Mouse (Mus musculus) frontal cortex, adult 2 months (tissue): ENCODE measurements around the gene Ctdnep1. TPM values are rescaled to one million over a fixed set of nuclear protein-coding genes. Genes with fewer than 3 reads are reported as not detected.

Source experiments
- DNase-seq, 2 experiments: peaks; one replicate each; pipeline ENCODE4 v3.0.0; 2022; ENCODE audit warnings: low spot score in 1 of 2; ENCODE audit errors: extremely low spot score in 1 of 2
- polyA plus RNA-seq: library from polyadenylated mRNA; depleted of rRNA; stranded (reverse); fragments of >200 nt; gene quantifications from 2 replicates; pipeline ENCODE4 v1.2.3, GENCODE M21; 2012

Ctdnep1 gene
- polyA plus RNA-seq, 1 experiment = 117 TPM

GRCm38 (mm10) chr11:69982225-69982624 is 1.3 kb downstream of the Ctdnep1 start, which contains the start of gene Elp5:
Elp5 (minus strand) TSS chr11:69982517.
- no peak for DNase-seq

GRCm38 (mm10) chr11:69982877-69983276 is 1.9 kb downstream of the Ctdnep1 start:
- DNase-seq = no peak

GRCm38 (mm10) chr11:69983377-69983776 is 2.4 kb downstream of the Ctdnep1 start:
- DNase-seq = no peak

GRCm38 (mm10) chr11:69984431-69984830 is 3.5 kb downstream of the Ctdnep1 start:
- DNase-seq = no peak

- DNase-seq = no peak
Measured at GRCm38 (mm10) chr11:69989949-69990348, 9.0 kb downstream of the Ctdnep1 start.

- DNase-seq = peak; percentile 92 to 98
Measured at GRCm38 (mm10) chr11:69990850-69991691, 10.1 kb downstream of the Ctdnep1 start, which contains the start of gene Gabarap. Gabarap (plus strand) TSS chr11:69991143.

- DNase-seq = no peak
Measured at GRCm38 (mm10) chr11:69991711-69992110, 10.8 kb downstream of the Ctdnep1 start.

GRCm38 (mm10) chr11:69992396-69992795 is 11.4 kb downstream of the Ctdnep1 start:
- DNase-seq = no peak

- DNase-seq = no peak
Measured at GRCm38 (mm10) chr11:69992932-69993331, 12.0 kb downstream of the Ctdnep1 start.

- DNase-seq = no peak
Measured at GRCm38 (mm10) chr11:69994401-69995090, 13.6 kb downstream of the Ctdnep1 start.

- DNase-seq = peak; percentile 98
Measured at GRCm38 (mm10) chr11:69995391-69995960, 14.5 kb downstream of the Ctdnep1 start, which contains the start of gene Phf23. Phf23 (plus strand) TSS chr11:69995777.

GRCm38 (mm10) chr11:69996161-69997061 is 15.5 kb downstream of the Ctdnep1 start:
- no peak for DNase-seq

- peak in 1 of 2 experiments; percentile 63 for DNase-seq
Measured at GRCm38 (mm10) chr11:69997070-69997509, 16.1 kb downstream of the Ctdnep1 start.

- no peak for DNase-seq
Measured at GRCm38 (mm10) chr11:69998567-69999491, 17.9 kb downstream of the Ctdnep1 start.

GRCm38 (mm10) chr11:69999666-70000065 is 18.7 kb downstream of the Ctdnep1 start:
- no peak for DNase-seq

- DNase-seq = peak; percentile 90 to 93
Measured at GRCm38 (mm10) chr11:70000396-70000898, 19.5 kb downstream of the Ctdnep1 start, which contains the start of gene Dvl2. Dvl2 (plus strand) TSS chr11:70000595.

GRCm38 (mm10) chr11:70001159-70001558 is 20.2 kb downstream of the Ctdnep1 start:
- DNase-seq = no peak

GRCm38 (mm10) chr11:70001865-70002264 is 20.9 kb downstream of the Ctdnep1 start:
- DNase-seq = no peak

GRCm38 (mm10) chr11:70002471-70002870 is 21.5 kb downstream of the Ctdnep1 start:
- no peak for DNase-seq
